Mouse (Mus musculus): ENCODE measurements around the gene Akap13. TPM values are rescaled to one million over a fixed set of nuclear protein-coding genes. Genes with fewer than 3 reads are reported as not detected.

The Akap13 gene
- polyA plus RNA-seq, 1 experiment from 2014 or later = 52.9 TPM

- H3K27ac ChIP-seq (ENCODE audit: low read length) = no peak overlapping the region
- TF ChIP-seq CTCF (IDR thresholded peaks at IDR 0.05) (no peak), EP300 (IDR thresholded peaks at IDR 0.05) (no peak)
- no peak overlapping the region for H3K9ac ChIP-seq (replicated peaks; ENCODE audit: low read depth)
- WGBS = 88% methylated on average over 5 of the region's 5 CpGs
- H3K4me1 ChIP-seq (ENCODE audit: insufficient read depth, low read depth, low read length) = no peaks in the 10 kb centered on the region
- no peak for DNase-seq (ENCODE audit: low spot score)
- no peak overlapping the region for H3K4me2 ChIP-seq (replicated peaks; ENCODE audit: low read depth, low read length)
- H3K36me3 ChIP-seq (ENCODE audit: insufficient read depth, low read length) = 0 out of 2 replicates have a peak, but pooled peaks cover 10% of the 10 kb centered on the region
- no peak for ATAC-seq
- H3K4me3 ChIP-seq (ENCODE audit: low read depth, low read length) = no peak overlapping the region
- no peaks in the 10 kb centered on the region for H3K27me3 ChIP-seq (replicated peaks; ENCODE audit: insufficient read depth, low read length)
- no peaks in the 10 kb centered on the region for H3K9me3 ChIP-seq (ENCODE audit: low read length)
These were observed 258.6 kb downstream of the Akap13 start for GRCm38 (mm10) chr7:75713959-75714358.

GRCm38 (mm10) chr7:75715026-75715425 lies 259.7 kb downstream of the Akap13 start:
- Histone ChIP-seq H3K9ac (replicated peaks; ENCODE audit: low read depth) (no peak overlapping the region), H3K4me2 (replicated peaks; ENCODE audit: low read depth, low read length) (no peak overlapping the region), H3K27me3 (replicated peaks; ENCODE audit: insufficient read depth, low read length) (no peaks in the 10 kb centered on the region), H3K9me3 (ENCODE audit: low read length) (no peaks in the 10 kb centered on the region), H3K4me1 (ENCODE audit: insufficient read depth, low read depth, low read length) (no peaks in the 10 kb centered on the region), H3K36me3 (ENCODE audit: insufficient read depth, low read length) (peaks cover 10% of the 10 kb centered on the region; the same call in 1 of the 2 replicates), H3K27ac (ENCODE audit: low read length) (no peak overlapping the region), H3K4me3 (ENCODE audit: low read depth, low read length) (no peak overlapping the region)
- DNase-seq (ENCODE audit: low spot score) (no peak), ATAC-seq (no peak)
- 95% methylated on average over 4 of the region's 4 CpGs for WGBS
- no peak for TF ChIP-seq CTCF (IDR thresholded peaks at IDR 0.05)
- no peak for TF ChIP-seq EP300 (IDR thresholded peaks at IDR 0.05)

- Histone ChIP-seq H3K4me1 (ENCODE audit: insufficient read depth, low read depth, low read length) (no peaks in the 10 kb centered on the region), H3K4me3 (ENCODE audit: low read depth, low read length) (no peak overlapping the region), H3K27ac (ENCODE audit: low read length) (no peak overlapping the region), H3K9ac (replicated peaks; ENCODE audit: low read depth) (no peak overlapping the region), H3K36me3 (ENCODE audit: insufficient read depth, low read length) (peaks cover 9% of the 10 kb centered on the region; the same call in 1 of the 2 replicates), H3K9me3 (ENCODE audit: low read length) (no peaks in the 10 kb centered on the region), H3K27me3 (replicated peaks; ENCODE audit: insufficient read depth, low read length) (no peaks in the 10 kb centered on the region), H3K4me2 (replicated peaks; ENCODE audit: low read depth, low read length) (no peak overlapping the region)
- no peak for TF ChIP-seq CTCF (IDR thresholded peaks at IDR 0.05)
- TF ChIP-seq EP300 (IDR thresholded peaks at IDR 0.05) = no peak
- DNase-seq (ENCODE audit: low spot score) = peak; percentile 38
- ATAC-seq = peak; percentile 33
- 40% methylated on average over 4 of the region's 4 CpGs for WGBS
These were observed 260.6 kb downstream of the Akap13 start for GRCm38 (mm10) chr7:75715939-75716338.

GRCm38 (mm10) chr7:75717349-75717748 lies 262.0 kb downstream of the Akap13 start:
- TF ChIP-seq CTCF (IDR thresholded peaks at IDR 0.05) (no peak), EP300 (IDR thresholded peaks at IDR 0.05) (no peak)
- Histone ChIP-seq H3K4me2 (replicated peaks; ENCODE audit: low read depth, low read length) (no peak overlapping the region), H3K9me3 (ENCODE audit: low read length) (no peaks in the 10 kb centered on the region), H3K4me1 (ENCODE audit: insufficient read depth, low read depth, low read length) (no peaks in the 10 kb centered on the region), H3K27ac (ENCODE audit: low read length) (no peak overlapping the region), H3K36me3 (ENCODE audit: insufficient read depth, low read length) (peaks cover 7% of the 10 kb centered on the region), H3K9ac (replicated peaks; ENCODE audit: low read depth) (no peak overlapping the region), H3K4me3 (ENCODE audit: low read depth, low read length) (no peak overlapping the region), H3K27me3 (replicated peaks; ENCODE audit: insufficient read depth, low read length) (no peaks in the 10 kb centered on the region)
- ATAC-seq (no peak), DNase-seq (ENCODE audit: low spot score) (no peak)

GRCm38 (mm10) chr7:75721302-75721701 lies 266.0 kb downstream of the Akap13 start:
- H3K36me3 ChIP-seq (ENCODE audit: insufficient read depth, low read length) = peaks cover 33% of the 10 kb centered on the region
- no peaks in the 10 kb centered on the region for H3K4me1 ChIP-seq (ENCODE audit: insufficient read depth, low read depth, low read length)
- ATAC-seq (no peak), DNase-seq (ENCODE audit: low spot score) (no peak)
- TF ChIP-seq CTCF (IDR thresholded peaks at IDR 0.05) (no peak), EP300 (IDR thresholded peaks at IDR 0.05) (no peak)
- no peak overlapping the region for H3K4me2 ChIP-seq (replicated peaks; ENCODE audit: low read depth, low read length)
- H3K27ac ChIP-seq (ENCODE audit: low read length) = no peak overlapping the region
- H3K9ac ChIP-seq (replicated peaks; ENCODE audit: low read depth) = no peak overlapping the region
- 86% methylated on average over 4 of the region's 4 CpGs for WGBS
- H3K9me3 ChIP-seq (ENCODE audit: low read length) = no peaks in the 10 kb centered on the region
- no peak overlapping the region for H3K4me3 ChIP-seq (ENCODE audit: low read depth, low read length)
- H3K27me3 ChIP-seq (replicated peaks; ENCODE audit: insufficient read depth, low read length) = no peaks in the 10 kb centered on the region

GRCm38 (mm10) chr7:75724012-75724411 lies 268.7 kb downstream of the Akap13 start:
- Histone ChIP-seq H3K9ac (replicated peaks; ENCODE audit: low read depth) (no peak overlapping the region), H3K27ac (ENCODE audit: low read length) (no peak overlapping the region), H3K4me2 (replicated peaks; ENCODE audit: low read depth, low read length) (no peak overlapping the region), H3K4me1 (ENCODE audit: insufficient read depth, low read depth, low read length) (no peaks in the 10 kb centered on the region), H3K36me3 (ENCODE audit: insufficient read depth, low read length) (peaks cover 57% of the 10 kb centered on the region), H3K4me3 (ENCODE audit: low read depth, low read length) (no peak overlapping the region), H3K27me3 (replicated peaks; ENCODE audit: insufficient read depth, low read length) (no peaks in the 10 kb centered on the region), H3K9me3 (ENCODE audit: low read length) (no peaks in the 10 kb centered on the region)
- 91% methylated on average over 1 of the region's 1 CpGs for WGBS
- no peak for ATAC-seq
- no peak for TF ChIP-seq EP300 (IDR thresholded peaks at IDR 0.05)
- no peak for TF ChIP-seq CTCF (IDR thresholded peaks at IDR 0.05)
- DNase-seq (ENCODE audit: low spot score) = no peak

- ATAC-seq = no peak
- Histone ChIP-seq H3K9ac (replicated peaks; ENCODE audit: low read depth) (no peak overlapping the region), H3K4me1 (ENCODE audit: insufficient read depth, low read depth, low read length) (no peaks in the 10 kb centered on the region), H3K36me3 (ENCODE audit: insufficient read depth, low read length) (peaks cover 73% of the 10 kb centered on the region), H3K27ac (ENCODE audit: low read length) (no peak overlapping the region), H3K4me2 (replicated peaks; ENCODE audit: low read depth, low read length) (no peak overlapping the region), H3K4me3 (ENCODE audit: low read depth, low read length) (no peak overlapping the region), H3K9me3 (ENCODE audit: low read length) (no peaks in the 10 kb centered on the region), H3K27me3 (replicated peaks; ENCODE audit: insufficient read depth, low read length) (no peaks in the 10 kb centered on the region)
- WGBS = 83% methylated on average over 6 of the region's 6 CpGs
- TF ChIP-seq EP300 (IDR thresholded peaks at IDR 0.05) (no peak), CTCF (IDR thresholded peaks at IDR 0.05) (no peak)
- no peak for DNase-seq (ENCODE audit: low spot score)
These were observed 270.6 kb downstream of the Akap13 start for GRCm38 (mm10) chr7:75725899-75726298.

All from lung, postnatal 0 days (tissue).